Mouse (Mus musculus) spleen, adult 2 months (tissue): ENCODE measurements at regions not wholly inside any gene's neighbourhood (a gene's known extent, or its start where the extent isn't known, plus 50 kb on each side); places are given as distances from the start of the nearest gene placed in this dataset.

Experiments used
- CTCF ChIP-seq: fragments of 200-500 bp; IDR thresholded peaks from 2 replicates; pipeline ENCODE4 v1.5.1; 2011; ENCODE audit warnings: mild to moderate bottlenecking, inconsistent platforms; ENCODE audit not compliant: insufficient read depth, insufficient read length, insufficient replicate concordance; ENCODE audit errors: extremely low read depth
- POLR2A ChIP-seq: fragments of 200-500 bp; IDR thresholded peaks from 2 replicates; pipeline ENCODE4 v1.6.1; 2011; ENCODE audit warnings: low read depth, low read length, inconsistent platforms

- TF ChIP-seq POLR2A (no peak), CTCF (no peak)
Observed at GRCm38 (mm10) chr11:24293209-24293608, 215.4 kb downstream of the Bcl11a start.
